Mouse (Mus musculus) cerebellum, adult 9-11 months (tissue): ENCODE data around the gene C130073F10Rik.
"Not testable (repeated sequence)": the region's sequence is repeated elsewhere in the genome, so short reads cannot be mapped to it uniquely, and the experiment has no call there.

ENCODE experiments used
- DNase-seq: peaks from one replicate; pipeline ENCODE4 v3.0.0; 2022

Gene C130073F10Rik

GRCm38 (mm10) chr4:101893656-101894420 lies at the start of gene C130073F10Rik:
Gene C130073F10Rik, minus strand, starts transcription at chr4:101893789.
- DNase-seq: no peak

GRCm38 (mm10) chr4:101940107-101940506 lies 46.5 kb upstream of the C130073F10Rik start, which contains the start of gene Gm12794:
Gene Gm12794, plus strand, starts transcription at chr4:101940407.
- DNase-seq: not testable (repeated sequence)

- DNase-seq: not testable (repeated sequence)
These were observed 15.2 kb upstream of the C130073F10Rik start, which contains the start of gene Gm12800 for GRCm38 (mm10) chr4:101908821-101909220. Gene Gm12800, plus strand, starts transcription at chr4:101909121.

- DNase-seq: no peak
These were observed 4.2 kb downstream of the C130073F10Rik start for GRCm38 (mm10) chr4:101889377-101889776.

GRCm38 (mm10) chr4:101883641-101884040 lies 9.9 kb downstream of the C130073F10Rik start:
- DNase-seq: no peak

- DNase-seq: not testable (repeated sequence)
These were observed 17.9 kb downstream of the C130073F10Rik start for GRCm38 (mm10) chr4:101875687-101876086.

GRCm38 (mm10) chr4:101872031-101872430 lies 21.6 kb downstream of the C130073F10Rik start:
- DNase-seq: peak; percentile 17

GRCm38 (mm10) chr4:101862289-101862688 lies 31.3 kb downstream of the C130073F10Rik start:
- no peak for DNase-seq

- peak; percentile 7 for DNase-seq
These were observed 32.7 kb downstream of the C130073F10Rik start for GRCm38 (mm10) chr4:101860873-101861272.

- DNase-seq: no peak
These were observed 42.7 kb downstream of the C130073F10Rik start for GRCm38 (mm10) chr4:101850908-101851307.

GRCm38 (mm10) chr4:101843923-101844322 lies 49.7 kb downstream of the C130073F10Rik start, which contains the start of gene B020004J07Rik:
Gene B020004J07Rik, minus strand, starts transcription at chr4:101844023.
- DNase-seq: not testable (repeated sequence)
